Mouse (Mus musculus) forebrain, embryonic 12.5 days (tissue): ENCODE measurements at regions not wholly inside any gene's neighbourhood (a gene's known extent, or its start where the extent isn't known, plus 50 kb on each side); places are given as distances from the start of the nearest gene placed in this dataset.

Experiments used
- ATAC-seq: fragments of 200-750 bp; cut with Nextera tagmentation; 2 replicates; pipeline ENCODE4 v1.8.0; 2017; ENCODE audit warnings: moderate TSS enrichment; ENCODE audit not compliant: low FRiP score
- H3K27ac ChIP-seq: fragments of 300-500 bp; sonication (generic); 2 replicates; pipeline ENCODE4 v1.5.1; 2016; ENCODE audit warnings: mild to moderate bottlenecking
- H3K27me3 ChIP-seq: fragments of 300-500 bp; sonication (generic); 2 replicates; pipeline ENCODE4 v1.6.1; 2016; ENCODE audit warnings: mild to moderate bottlenecking
- H3K36me3 ChIP-seq: fragments of 300-500 bp; sonication (generic); replicated peaks from 2 replicates; pipeline ENCODE4 v1.6.1; 2016; ENCODE audit warnings: mild to moderate bottlenecking
- H3K4me1 ChIP-seq: fragments of 300-500 bp; sonication (generic); 2 replicates; pipeline ENCODE4 v1.6.1; 2016
- H3K4me2 ChIP-seq: fragments of 300-500 bp; sonication (generic); 2 replicates; pipeline ENCODE4 v1.6.1; 2016; ENCODE audit warnings: mild to moderate bottlenecking, moderate library complexity
- H3K4me3 ChIP-seq: fragments of 300-500 bp; sonication (generic); replicated peaks from 2 replicates; pipeline ENCODE4 v1.5.1; 2016; ENCODE audit warnings: mild to moderate bottlenecking
- H3K9ac ChIP-seq: fragments of 300-500 bp; sonication (generic); 2 replicates; pipeline ENCODE4 v1.6.1; 2016; ENCODE audit warnings: mild to moderate bottlenecking
- H3K9me3 ChIP-seq: fragments of 300-500 bp; sonication (generic); 2 replicates; pipeline ENCODE4 v1.6.1; 2016
- WGBS: fragments of 180-500 bp; shearing (Covaris S2); methylation state at CpG from one replicate; pipeline ENCODE4 v1.1.7; 2016; 5-methylcytosine and 5-hydroxymethylcytosine counted together

DNA sequence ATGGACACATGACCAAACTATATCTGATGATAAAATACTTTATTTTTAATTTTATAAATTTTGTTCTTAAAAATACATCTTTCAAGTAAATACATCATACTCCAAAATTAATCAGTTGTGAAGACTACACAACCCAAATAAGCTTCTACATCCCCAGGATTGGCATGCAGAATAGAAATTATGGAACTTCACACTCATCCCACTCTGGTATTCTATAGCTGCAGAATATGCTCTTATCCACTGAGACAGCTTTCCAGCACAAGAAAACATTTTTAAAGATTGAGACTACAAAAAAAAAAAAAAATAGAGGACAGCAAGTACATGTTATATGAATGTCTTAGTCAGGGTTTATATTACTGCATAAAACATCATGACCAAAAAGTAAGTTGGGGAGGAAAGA lies 94.4 kb downstream of the Gm11232 start:
- Histone ChIP-seq H3K9me3 (no peaks in the 10 kb centered on the region), H3K9ac (no peak overlapping the region), H3K27ac (no peak overlapping the region), H3K4me2 (no peak overlapping the region), H3K4me1 (no peaks in the 10 kb centered on the region), H3K4me3 (no peak overlapping the region), H3K36me3 (no peaks in the 10 kb centered on the region), H3K27me3 (no peaks in the 10 kb centered on the region)
- no peak for ATAC-seq

DNA sequence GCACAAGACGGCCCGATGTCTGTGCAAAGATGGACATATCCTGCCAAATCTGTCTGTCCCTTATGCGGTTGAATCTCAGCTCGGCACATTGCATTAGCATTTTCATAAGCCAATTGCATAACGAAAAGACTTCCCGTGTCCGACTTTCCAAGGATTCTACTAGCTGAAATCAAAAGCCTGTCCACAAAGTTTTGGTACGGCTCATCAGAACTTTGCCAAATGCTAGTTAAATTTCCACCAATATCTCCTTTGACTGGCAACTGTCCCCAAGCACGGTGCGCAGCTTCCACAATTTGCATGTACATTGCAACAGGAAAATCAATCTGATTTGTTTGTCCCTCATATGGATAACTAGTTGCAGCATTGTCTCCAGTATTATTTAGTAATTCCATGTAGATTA lies 117.2 kb downstream of the Gm11232 start:
- H3K4me3 ChIP-seq = no peak overlapping the region
- 96% methylated on average over 10 of the region's 10 CpGs for WGBS

DNA sequence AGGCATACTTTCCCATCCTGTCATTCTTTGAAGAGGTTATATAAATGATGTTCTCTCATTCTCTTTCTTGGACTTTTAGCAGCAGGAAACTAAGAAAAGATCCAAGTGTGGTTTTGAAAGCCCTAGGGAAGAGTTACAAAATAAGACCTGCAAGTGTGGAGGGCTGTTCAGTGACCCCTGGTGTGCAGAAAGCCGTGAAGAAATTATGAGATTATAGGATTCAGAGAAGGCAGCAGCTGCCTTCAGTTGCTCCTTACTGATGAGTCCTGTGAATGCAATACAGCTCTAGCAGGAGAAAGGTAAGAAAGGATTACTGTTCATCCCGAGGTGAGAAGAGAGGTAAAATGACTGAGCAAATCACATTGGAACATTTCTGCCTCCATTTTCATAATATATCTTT lies 130.7 kb downstream of the Gm11232 start:
- H3K27me3 ChIP-seq = no peaks in the 10 kb centered on the region
- no peaks in the 10 kb centered on the region for H3K36me3 ChIP-seq
- no peak overlapping the region for H3K4me2 ChIP-seq
- no peak overlapping the region for H3K9ac ChIP-seq
- H3K27ac ChIP-seq = no peak overlapping the region
- 38% methylated on average over 2 of the region's 2 CpGs for WGBS
- 0 out of 2 replicates have a peak, but pooled peaks cover 4% of the 10 kb centered on the region for H3K4me1 ChIP-seq
- no peak for ATAC-seq
- H3K9me3 ChIP-seq = no peaks in the 10 kb centered on the region
- H3K4me3 ChIP-seq = no peak overlapping the region

More for the DNA sequence above, 117.2 kb downstream of the Gm11232 start:
- no peak for ATAC-seq
- Histone ChIP-seq H3K27ac (no peak overlapping the region), H3K4me2 (no peak overlapping the region), H3K4me1 (no peaks in the 10 kb centered on the region), H3K36me3 (no peaks in the 10 kb centered on the region), H3K9me3 (peaks cover 3% of the 10 kb centered on the region; the same call in 1 of the 2 replicates), H3K9ac (no peak overlapping the region), H3K27me3 (no peaks in the 10 kb centered on the region)

DNA sequence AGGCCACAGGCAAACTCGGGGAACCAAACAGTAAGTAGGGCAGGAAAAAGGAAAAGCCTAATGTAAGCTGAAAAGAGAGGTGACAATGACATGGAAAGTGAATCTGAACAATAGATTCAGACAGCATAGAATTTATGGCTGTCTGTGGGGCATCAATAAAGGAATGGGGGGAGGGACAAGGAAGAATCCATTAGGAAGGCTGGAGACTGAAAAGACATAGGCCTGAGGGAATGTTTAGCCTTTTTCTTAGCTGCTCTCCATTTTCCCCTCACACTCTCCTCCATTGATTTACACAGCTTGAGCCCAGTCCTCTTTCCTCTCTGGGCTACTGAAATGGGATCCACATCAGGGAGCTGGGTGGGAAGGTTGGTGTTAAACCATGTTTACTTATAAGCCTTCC lies 131.1 kb downstream of the Gm11232 start:
- ATAC-seq = no peak
- WGBS = 41% methylated on average over 1 of the region's 1 CpGs
- H3K27me3 ChIP-seq = no peaks in the 10 kb centered on the region

DNA sequence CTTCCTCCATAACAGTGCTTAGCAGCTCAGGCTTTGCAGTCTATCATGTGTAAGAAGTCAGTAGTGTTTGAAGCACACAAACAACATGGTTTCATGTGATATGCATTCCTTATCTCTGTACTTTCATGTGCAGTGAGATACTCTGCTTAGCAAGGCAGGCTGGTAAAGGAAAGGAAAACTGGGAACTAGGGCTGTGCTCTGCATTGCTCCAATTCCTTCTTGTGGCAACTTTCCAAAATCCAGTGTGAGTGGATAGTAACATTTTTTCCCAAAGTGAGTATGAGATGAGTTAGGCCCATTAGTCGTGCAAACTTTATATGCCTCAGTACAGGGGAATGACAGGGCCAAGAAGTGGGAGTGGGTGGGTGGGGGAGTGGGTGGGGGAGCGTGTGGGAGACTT lies 133.0 kb downstream of the Gm11232 start:
- Histone ChIP-seq H3K36me3 (no peaks in the 10 kb centered on the region), H3K27ac (no peak overlapping the region), H3K9me3 (no peaks in the 10 kb centered on the region), H3K27me3 (no peaks in the 10 kb centered on the region), H3K4me2 (no peak overlapping the region), H3K9ac (no peak overlapping the region), H3K4me1 (0 out of 2 replicates have a peak, but pooled peaks cover 4% of the 10 kb centered on the region), H3K4me3 (no peak overlapping the region)
- no peak for ATAC-seq
- 90% methylated on average over 2 of the region's 2 CpGs for WGBS

More for the DNA sequence above, 131.1 kb downstream of the Gm11232 start:
- 0 out of 2 replicates have a peak, but pooled peaks cover 4% of the 10 kb centered on the region for H3K4me1 ChIP-seq
- no peaks in the 10 kb centered on the region for H3K9me3 ChIP-seq
- H3K4me2 ChIP-seq = no peak overlapping the region
- H3K27ac ChIP-seq = no peak overlapping the region
- H3K4me3 ChIP-seq = no peak overlapping the region
- no peak overlapping the region for H3K9ac ChIP-seq
- no peaks in the 10 kb centered on the region for H3K36me3 ChIP-seq

DNA sequence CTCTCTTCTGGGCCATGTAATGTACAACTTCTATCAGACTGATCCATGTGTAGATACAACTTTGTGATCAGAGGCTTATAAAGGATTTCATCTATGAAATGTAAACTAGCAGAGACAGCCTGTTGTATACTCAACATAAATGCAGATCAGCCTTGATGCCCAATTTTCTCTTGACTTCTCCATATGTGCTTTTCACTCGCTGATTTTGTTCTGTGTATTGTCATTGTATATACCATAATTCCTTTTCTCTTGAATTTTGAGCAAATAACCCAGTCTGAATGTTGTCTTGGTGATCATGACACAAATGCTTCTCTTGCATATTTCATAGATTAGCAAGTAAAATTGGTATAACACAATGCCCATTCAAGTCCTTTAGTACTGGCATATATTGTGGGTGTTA lies 144.0 kb downstream of the Gm11232 start:
- Histone ChIP-seq H3K4me1 (no peaks in the 10 kb centered on the region), H3K27ac (no peak overlapping the region), H3K4me3 (no peak overlapping the region), H3K9ac (no peak overlapping the region), H3K36me3 (no peaks in the 10 kb centered on the region), H3K4me2 (no peak overlapping the region), H3K9me3 (no peaks in the 10 kb centered on the region), H3K27me3 (no peaks in the 10 kb centered on the region)
- no peak for ATAC-seq
- 93% methylated on average over 1 of the region's 1 CpGs for WGBS

DNA sequence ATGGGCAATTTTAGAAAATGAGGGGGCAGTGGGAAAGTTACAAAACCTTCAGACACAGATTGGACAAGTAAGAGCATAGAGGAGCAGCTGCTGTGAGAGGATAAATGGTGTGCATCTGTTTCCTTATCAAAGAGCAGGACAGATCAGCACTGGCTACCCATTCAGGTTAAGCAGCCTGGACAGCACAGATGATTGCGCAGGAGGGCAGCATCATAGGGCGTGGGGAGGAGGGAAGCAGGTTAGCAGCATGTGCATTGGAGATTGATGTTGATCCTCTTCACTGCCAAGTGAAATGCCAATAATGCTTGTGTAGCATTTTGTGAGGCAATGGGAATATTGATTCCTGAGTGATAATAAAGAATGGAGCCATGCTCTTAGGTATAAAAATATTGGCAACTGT lies 171.9 kb downstream of the Gm11232 start:
- no peak overlapping the region for H3K9ac ChIP-seq
- 98% methylated on average over 2 of the region's 2 CpGs for WGBS
- ATAC-seq = 0 out of 2 replicates have a peak, but pooled peaks have one; percentile 46
- H3K27ac ChIP-seq = no peak overlapping the region
- no peak overlapping the region for H3K4me2 ChIP-seq
- H3K4me1 ChIP-seq = no peaks in the 10 kb centered on the region
- H3K9me3 ChIP-seq = no peaks in the 10 kb centered on the region
- no peak overlapping the region for H3K4me3 ChIP-seq
- H3K36me3 ChIP-seq = no peaks in the 10 kb centered on the region
- H3K27me3 ChIP-seq = no peaks in the 10 kb centered on the region

DNA sequence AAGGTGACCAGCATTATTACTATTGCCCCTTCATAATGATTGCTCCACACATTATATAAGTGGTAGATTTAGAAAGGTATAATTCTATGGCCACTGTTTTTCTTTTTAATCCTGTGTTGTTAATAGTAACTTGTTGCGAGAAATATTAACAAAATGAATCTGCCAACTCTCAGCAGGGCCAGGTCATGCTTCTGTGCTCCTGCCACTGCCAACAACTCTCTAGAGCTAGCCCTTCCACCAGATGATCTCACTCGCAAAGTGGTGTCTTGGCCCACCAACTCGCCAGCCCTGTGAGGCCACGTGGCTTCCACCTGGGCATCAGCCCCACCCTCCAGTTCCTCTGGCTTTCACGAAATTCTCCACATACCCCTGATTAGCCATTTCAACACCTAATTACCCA lies 197.1 kb downstream of the Gm11232 start:
- ATAC-seq = no peak
- Histone ChIP-seq H3K9me3 (no peaks in the 10 kb centered on the region), H3K27me3 (no peaks in the 10 kb centered on the region), H3K36me3 (no peaks in the 10 kb centered on the region), H3K4me1 (no peaks in the 10 kb centered on the region), H3K27ac (no peak overlapping the region), H3K4me2 (no peak overlapping the region), H3K4me3 (no peak overlapping the region), H3K9ac (no peak overlapping the region)
- WGBS = 88% methylated on average over 5 of the region's 5 CpGs

DNA sequence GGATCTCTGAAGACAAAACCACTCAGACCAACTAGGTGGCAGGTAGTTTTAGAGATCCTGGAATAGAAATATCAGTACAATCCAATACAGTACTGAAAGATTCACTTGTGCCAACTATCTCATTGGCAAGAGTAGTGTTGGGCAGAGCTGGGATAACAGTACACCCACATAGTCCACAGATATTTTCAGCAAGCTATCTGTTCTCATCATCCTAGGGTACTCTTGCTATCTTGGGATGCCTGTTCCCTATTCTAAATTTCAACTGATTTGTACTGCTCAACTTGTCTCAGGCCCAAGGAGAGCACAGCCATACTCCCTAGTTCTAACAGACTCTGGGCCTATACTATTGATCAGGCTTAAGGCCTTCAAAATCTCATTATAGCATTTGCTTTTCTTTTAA lies 218.6 kb downstream of the Gm11232 start:
- Histone ChIP-seq H3K27me3 (no peaks in the 10 kb centered on the region), H3K4me1 (no peaks in the 10 kb centered on the region), H3K9ac (no peak overlapping the region), H3K4me3 (no peak overlapping the region), H3K9me3 (no peaks in the 10 kb centered on the region), H3K36me3 (no peaks in the 10 kb centered on the region), H3K4me2 (no peak overlapping the region), H3K27ac (no peak overlapping the region)
- ATAC-seq = no peak

DNA sequence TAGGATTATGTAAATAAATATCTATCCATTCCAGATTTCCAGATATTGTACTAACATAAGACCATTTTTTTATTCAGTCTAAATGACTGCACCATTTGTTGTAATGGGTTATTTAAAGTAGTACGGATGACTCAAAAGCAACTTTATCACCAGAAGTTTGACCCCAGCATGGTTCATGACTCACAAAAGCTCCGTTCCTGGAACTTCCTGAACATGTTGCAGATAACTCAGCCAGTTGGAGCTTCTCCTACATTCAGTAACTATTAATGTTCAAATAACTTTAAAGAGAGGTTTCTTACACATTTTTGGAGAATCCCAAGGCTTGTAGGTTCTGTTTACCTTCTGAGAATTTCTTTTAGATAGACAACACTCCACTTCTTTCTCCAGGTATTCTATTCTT lies 219.8 kb downstream of the Gm11232 start:
- Histone ChIP-seq H3K27me3 (no peaks in the 10 kb centered on the region), H3K4me1 (no peaks in the 10 kb centered on the region), H3K9ac (no peak overlapping the region), H3K9me3 (no peaks in the 10 kb centered on the region), H3K27ac (no peak overlapping the region), H3K4me3 (no peak overlapping the region), H3K36me3 (no peaks in the 10 kb centered on the region), H3K4me2 (no peak overlapping the region)
- ATAC-seq = no peak
- 86% methylated on average over 2 of the region's 2 CpGs for WGBS

DNA sequence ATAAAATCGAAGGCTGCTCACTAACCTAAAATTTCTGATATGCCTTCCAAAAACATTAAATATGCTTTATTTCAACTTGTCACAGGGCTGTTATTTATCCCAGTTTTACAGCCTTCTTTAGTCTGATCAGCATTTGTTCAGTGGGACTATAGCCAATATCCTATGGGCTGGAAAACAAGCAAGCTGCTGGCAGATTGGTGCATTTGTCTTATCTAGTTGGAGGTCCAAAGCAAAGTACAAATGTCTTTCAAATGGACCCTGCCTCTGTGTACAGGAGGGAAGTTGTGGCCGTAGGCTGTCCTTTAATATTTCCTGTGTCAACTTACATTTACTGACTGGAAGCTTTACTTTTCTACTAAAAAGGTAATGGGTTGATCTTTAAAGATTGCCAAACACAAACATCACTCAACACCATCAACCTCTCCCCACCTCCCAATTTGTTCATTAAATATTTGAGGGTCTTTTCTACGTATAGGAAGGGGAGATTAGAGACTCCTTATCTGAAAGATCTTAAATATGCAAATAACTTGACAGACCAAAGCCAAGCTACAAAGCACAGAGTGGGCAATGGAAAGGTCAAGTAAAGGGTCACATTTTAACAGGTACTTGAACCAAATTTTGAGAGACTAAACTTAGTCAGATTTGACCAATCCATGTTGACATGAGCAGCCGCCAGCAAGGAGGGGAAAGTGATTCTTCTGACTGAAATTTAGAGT lies 233.4 kb downstream of the Gm11232 start:
- Histone ChIP-seq H3K36me3 (no peaks in the 10 kb centered on the region), H3K4me2 (no peak overlapping the region), H3K27ac (no peak overlapping the region), H3K4me1 (no peaks in the 10 kb centered on the region; the same call in 1 of the 2 replicates), H3K27me3 (0 out of 2 replicates have a peak, but pooled peaks cover 5% of the 10 kb centered on the region), H3K9me3 (no peaks in the 10 kb centered on the region), H3K9ac (no peak overlapping the region), H3K4me3 (no peak overlapping the region)
- ATAC-seq = no peak
- whole genome bisulfite sequencing = 79% methylated on average over 4 of the region's 4 CpGs

DNA sequence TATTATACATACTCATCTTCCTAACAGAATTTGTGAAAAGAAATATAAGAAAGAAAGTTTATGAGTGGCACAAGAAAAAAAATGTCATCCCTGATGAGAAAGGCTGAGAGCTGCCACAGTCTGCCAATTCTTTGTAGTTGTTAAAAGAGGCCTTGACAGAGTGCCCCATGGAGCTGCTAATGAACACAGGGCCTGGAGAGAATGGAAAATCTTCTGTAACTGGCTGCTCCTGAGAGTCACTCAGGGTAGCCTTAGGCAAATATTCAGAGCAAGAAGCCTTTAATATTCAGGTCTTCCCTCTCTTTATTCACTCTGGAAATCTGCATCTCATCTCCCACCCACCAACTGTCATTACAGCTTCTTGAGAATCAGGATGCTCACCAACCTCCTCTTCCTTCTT lies 237.0 kb downstream of the Gm11232 start:
- 0 out of 2 replicates have a peak, but pooled peaks cover 5% of the 10 kb centered on the region for H3K27me3 ChIP-seq
- no peak for ATAC-seq
- H3K4me3 ChIP-seq = no peak overlapping the region
- H3K27ac ChIP-seq = no peak overlapping the region
- no peak overlapping the region for H3K9ac ChIP-seq
- no peaks in the 10 kb centered on the region for H3K9me3 ChIP-seq
- no peaks in the 10 kb centered on the region; the same call in 1 of the 2 replicates for H3K4me1 ChIP-seq
- H3K36me3 ChIP-seq = no peaks in the 10 kb centered on the region
- H3K4me2 ChIP-seq = no peak overlapping the region

DNA sequence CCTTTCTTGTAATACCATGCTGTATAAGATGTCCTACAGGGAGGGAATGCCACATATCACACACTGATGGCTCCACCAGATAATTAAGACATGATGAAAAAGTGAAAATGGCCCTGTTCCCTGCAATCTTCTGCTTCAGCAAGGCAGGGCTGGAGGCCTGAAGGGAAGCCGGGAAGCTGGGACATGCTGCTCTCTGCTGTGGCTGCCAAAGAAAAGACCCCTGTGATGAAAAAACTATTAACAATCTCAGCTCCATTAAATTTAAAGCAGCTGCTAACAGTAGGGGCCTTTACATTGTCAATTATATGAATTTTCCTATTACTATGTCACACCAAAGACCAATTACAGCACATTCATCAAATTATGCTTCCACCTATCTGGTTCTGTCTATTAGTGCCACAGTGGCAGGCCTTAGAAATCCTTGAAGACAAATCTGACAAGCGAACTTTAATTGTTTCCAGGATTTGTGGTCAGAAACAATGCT lies 239.8 kb downstream of the Gm11232 start:
- Histone ChIP-seq H3K9me3 (no peaks in the 10 kb centered on the region), H3K27me3 (0 out of 2 replicates have a peak, but pooled peaks cover 5% of the 10 kb centered on the region), H3K4me2 (no peak overlapping the region), H3K4me3 (no peak overlapping the region), H3K9ac (no peak overlapping the region), H3K27ac (no peak overlapping the region), H3K4me1 (no peaks in the 10 kb centered on the region; the same call in 1 of the 2 replicates), H3K36me3 (no peaks in the 10 kb centered on the region)
- WGBS = 18% methylated on average over 2 of the region's 2 CpGs
- peak; percentile 88 for ATAC-seq
